Mouse (Mus musculus): ENCODE data around the gene Nudt9.

- TF ChIP-seq CTCF (IDR thresholded peaks at IDR 0.05; ENCODE audit: insufficient read depth, low read depth, low read length) (no peak), POLR2A (IDR thresholded peaks at IDR 0.05; ENCODE audit: insufficient read depth, low read depth, low read length) (no peak)
Observed at GRCm38 (mm10) chr5:104032434-104033097, 13.5 kb upstream of the Nudt9 start.
